Mouse (Mus musculus): ENCODE measurements around the gene Gucy2e. TPM values are rescaled to one million over a fixed set of nuclear protein-coding genes. Genes with fewer than 3 reads are reported as not detected.

Gucy2e gene
- total and polyA plus RNA-seq, 2 experiments from 2014 or later: 0.67 to 0.85 TPM

DNA sequence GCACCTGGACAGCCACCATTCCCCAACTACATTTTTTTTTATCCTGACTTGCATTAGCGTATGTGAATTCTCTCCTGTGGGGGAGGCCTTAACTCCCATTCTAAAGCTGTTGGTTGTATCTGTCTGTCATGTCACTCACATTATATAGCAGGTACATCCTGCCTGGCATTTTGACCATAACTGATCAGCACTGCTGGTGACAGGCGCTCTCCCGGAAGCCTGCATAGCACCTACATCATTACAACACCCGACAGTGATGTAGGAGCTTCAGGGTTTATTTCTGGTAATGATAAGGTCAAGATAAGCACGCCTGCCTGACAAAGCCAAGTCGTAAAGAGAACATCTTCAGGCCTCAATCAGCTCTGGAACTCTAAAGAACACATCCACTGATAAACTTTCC, 36.6 kb downstream of the Gucy2e start:
- Histone ChIP-seq H3K4me1 (ENCODE audit: insufficient read depth) (0 out of 2 replicates have a peak, but pooled peaks cover 8% of the 10 kb centered on the region), H3K9me3 (ENCODE audit: low read length) (no peaks in the 10 kb centered on the region)
- 77% methylated on average over 6 of the region's 6 CpGs for WGBS

DNA sequence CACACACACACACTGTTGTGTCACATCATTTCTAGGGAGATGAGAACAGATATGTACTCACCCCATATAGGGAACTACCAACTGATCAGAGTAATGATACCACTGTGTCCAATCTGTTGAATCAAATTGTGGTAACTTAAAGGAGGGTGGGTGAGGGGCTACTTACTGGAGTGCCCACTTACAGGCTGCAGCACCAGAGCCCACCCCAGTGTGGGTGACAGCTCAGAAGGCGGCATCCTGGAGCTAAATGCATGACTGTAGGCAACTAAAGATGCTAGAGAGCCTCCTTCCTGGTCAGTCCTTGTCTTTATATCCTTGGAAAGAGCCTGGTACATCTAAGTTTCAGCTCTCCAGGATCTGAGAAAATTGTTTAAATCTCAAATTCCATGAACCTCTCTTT, 37.6 kb downstream of the Gucy2e start:
- no peak for TF ChIP-seq CTCF (IDR thresholded peaks at IDR 0.05; ENCODE audit: low read depth)
- no peak overlapping the region for H3K27ac ChIP-seq (ENCODE audit: low read depth, low read length)
- no peak overlapping the region for H3K4me3 ChIP-seq (ENCODE audit: low read depth, low read length)
- H3K27me3 ChIP-seq (ENCODE audit: insufficient read depth, low read length): peaks cover 13% of the 10 kb centered on the region; the same call in 1 of the 2 replicates
- WGBS: 80% methylated on average over 1 of the region's 1 CpGs
- ATAC-seq (no peak), DNase-seq (no peak)
- no peaks in the 10 kb centered on the region for H3K9me3 ChIP-seq (ENCODE audit: low read length)
- H3K9ac ChIP-seq: no peak overlapping the region
- no peaks in the 10 kb centered on the region for H3K36me3 ChIP-seq (ENCODE audit: insufficient read depth)
- 0 out of 2 replicates have a peak, but pooled peaks cover 8% of the 10 kb centered on the region for H3K4me1 ChIP-seq (ENCODE audit: insufficient read depth)
- no peak overlapping the region for H3K4me2 ChIP-seq (ENCODE audit: low read depth)

More for the DNA sequence above, 36.6 kb downstream of the Gucy2e start:
- no peak for DNase-seq
- peaks cover 13% of the 10 kb centered on the region; the same call in 1 of the 2 replicates for H3K27me3 ChIP-seq (ENCODE audit: insufficient read depth, low read length)
- no peak for ATAC-seq
- no peaks in the 10 kb centered on the region for H3K36me3 ChIP-seq (ENCODE audit: insufficient read depth)
- no peak overlapping the region for H3K9ac ChIP-seq
- H3K4me3 ChIP-seq (ENCODE audit: low read depth, low read length): no peak overlapping the region
- no peak overlapping the region for H3K27ac ChIP-seq (ENCODE audit: low read depth, low read length)
- no peak for TF ChIP-seq CTCF (IDR thresholded peaks at IDR 0.05; ENCODE audit: low read depth)
- no peak overlapping the region for H3K4me2 ChIP-seq (ENCODE audit: low read depth)

DNA sequence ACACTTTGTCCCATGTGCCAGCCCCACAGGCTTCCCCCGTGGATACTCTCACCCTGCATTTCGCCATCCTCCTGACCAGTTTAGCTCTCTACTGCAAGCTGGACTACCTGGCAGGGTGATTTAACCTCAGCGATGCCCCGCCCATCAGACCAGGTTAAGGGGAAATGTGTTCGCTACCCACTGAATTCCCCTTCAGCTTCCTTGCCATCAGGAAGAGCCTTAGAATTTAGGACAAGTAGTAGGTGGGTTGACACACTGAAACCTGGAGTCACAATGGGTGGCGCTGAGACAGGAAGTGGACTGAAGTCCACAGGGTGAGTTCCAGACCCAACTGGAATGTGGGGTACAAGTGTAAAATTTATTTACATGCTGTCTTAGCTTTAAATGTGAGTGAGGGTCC, 39.1 kb downstream of the Gucy2e start, which contains the start of gene Alox8:
TSS of gene Alox8 (minus strand) at position 101 of the 400 bp plus-strand sequence.
- H3K9me3 ChIP-seq (ENCODE audit: low read length): no peaks in the 10 kb centered on the region
- no peak for ATAC-seq
- no peak for TF ChIP-seq CTCF (IDR thresholded peaks at IDR 0.05; ENCODE audit: low read depth)
- peak within 1 kb of the TSS; percentile 27 for H3K4me3 ChIP-seq (ENCODE audit: low read depth, low read length)
- DNase-seq: no peak
- peak within 1 kb of the TSS; percentile 47 for H3K4me2 ChIP-seq (ENCODE audit: low read depth)
- WGBS: 33% methylated on average over 6 of the region's 6 CpGs
- peak within 1 kb of the TSS; percentile 31; the same call in 1 of the 2 replicates for H3K9ac ChIP-seq
- no peaks in the 10 kb centered on the region for H3K36me3 ChIP-seq (ENCODE audit: insufficient read depth)
- 0 out of 2 replicates have a peak, but pooled peaks cover 8% of the 10 kb centered on the region for H3K4me1 ChIP-seq (ENCODE audit: insufficient read depth)
- peaks cover 13% of the 10 kb centered on the region; the same call in 1 of the 2 replicates for H3K27me3 ChIP-seq (ENCODE audit: insufficient read depth, low read length)
- no peak within 1 kb of the TSS for H3K27ac ChIP-seq (ENCODE audit: low read depth, low read length)

DNA sequence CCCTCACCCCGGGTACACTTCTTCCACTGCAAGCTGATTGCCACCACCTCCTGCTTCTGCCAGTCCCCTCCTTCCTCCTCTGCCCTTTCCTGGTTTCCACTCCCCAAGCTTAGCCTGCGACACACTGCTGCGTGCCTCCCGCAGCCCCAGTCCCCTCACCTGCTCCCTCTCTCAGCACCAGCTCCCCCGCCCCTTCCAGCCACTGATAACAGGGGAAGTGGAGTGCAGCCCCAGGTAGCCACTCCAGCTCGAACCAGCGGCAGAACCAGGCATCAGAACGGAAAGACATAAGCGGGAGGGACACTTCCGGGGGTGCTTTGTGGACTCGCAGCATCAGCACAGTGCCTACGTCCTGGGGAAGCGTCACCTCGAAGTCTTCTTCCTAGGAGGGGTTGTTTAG, 39.6 kb downstream of the Gucy2e start:
- DNase-seq (no peak), ATAC-seq (no peak)
- Histone ChIP-seq H3K4me1 (ENCODE audit: insufficient read depth) (0 out of 2 replicates have a peak, but pooled peaks cover 8% of the 10 kb centered on the region), H3K36me3 (ENCODE audit: insufficient read depth) (no peaks in the 10 kb centered on the region), H3K27me3 (ENCODE audit: insufficient read depth, low read length) (peaks cover 13% of the 10 kb centered on the region; the same call in 1 of the 2 replicates), H3K4me3 (ENCODE audit: low read depth, low read length) (peak overlapping the region; percentile 27), H3K9ac (peak overlapping the region; percentile 31; the same call in 1 of the 2 replicates), H3K4me2 (ENCODE audit: low read depth) (peak overlapping the region; percentile 47), H3K27ac (ENCODE audit: low read depth, low read length) (no peak overlapping the region), H3K9me3 (ENCODE audit: low read length) (no peaks in the 10 kb centered on the region)
- WGBS: 2% methylated on average over 14 of the region's 14 CpGs
- TF ChIP-seq CTCF (IDR thresholded peaks at IDR 0.05; ENCODE audit: low read depth): no peak

DNA sequence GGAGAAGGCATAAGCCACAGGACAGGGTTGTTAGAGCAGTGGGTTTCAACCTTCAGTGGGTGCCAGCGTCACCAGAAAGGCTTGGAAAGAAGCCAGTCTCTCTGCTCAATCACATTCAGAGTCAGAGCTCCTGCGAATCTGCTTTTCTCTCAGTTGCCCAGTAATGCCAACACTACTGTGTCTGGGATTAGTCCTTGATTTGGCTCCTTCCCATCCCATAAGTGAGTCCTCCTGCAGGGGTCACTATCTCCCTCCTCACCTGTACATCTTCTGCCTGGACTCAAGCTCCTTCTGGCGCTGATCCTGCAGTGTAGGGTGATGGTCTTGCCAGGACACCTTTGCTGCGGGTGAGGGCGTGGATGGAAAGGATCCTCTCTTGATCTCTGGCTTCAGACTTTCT, 40.1 kb downstream of the Gucy2e start:
- no peak overlapping the region for H3K27ac ChIP-seq (ENCODE audit: low read depth, low read length)
- H3K9ac ChIP-seq: peak overlapping the region; percentile 31; the same call in 1 of the 2 replicates
- ATAC-seq: no peak
- H3K36me3 ChIP-seq (ENCODE audit: insufficient read depth): no peaks in the 10 kb centered on the region
- peak overlapping the region; percentile 47 for H3K4me2 ChIP-seq (ENCODE audit: low read depth)
- no peaks in the 10 kb centered on the region for H3K9me3 ChIP-seq (ENCODE audit: low read length)
- H3K4me3 ChIP-seq (ENCODE audit: low read depth, low read length): peak overlapping the region; percentile 27
- TF ChIP-seq CTCF (IDR thresholded peaks at IDR 0.05; ENCODE audit: low read depth): peak; percentile 47
- H3K4me1 ChIP-seq (ENCODE audit: insufficient read depth): 0 out of 2 replicates have a peak, but pooled peaks cover 8% of the 10 kb centered on the region
- peak; percentile 19 for DNase-seq
- H3K27me3 ChIP-seq (ENCODE audit: insufficient read depth, low read length): peaks cover 13% of the 10 kb centered on the region; the same call in 1 of the 2 replicates
- 4% methylated on average over 5 of the region's 5 CpGs for WGBS

DNA sequence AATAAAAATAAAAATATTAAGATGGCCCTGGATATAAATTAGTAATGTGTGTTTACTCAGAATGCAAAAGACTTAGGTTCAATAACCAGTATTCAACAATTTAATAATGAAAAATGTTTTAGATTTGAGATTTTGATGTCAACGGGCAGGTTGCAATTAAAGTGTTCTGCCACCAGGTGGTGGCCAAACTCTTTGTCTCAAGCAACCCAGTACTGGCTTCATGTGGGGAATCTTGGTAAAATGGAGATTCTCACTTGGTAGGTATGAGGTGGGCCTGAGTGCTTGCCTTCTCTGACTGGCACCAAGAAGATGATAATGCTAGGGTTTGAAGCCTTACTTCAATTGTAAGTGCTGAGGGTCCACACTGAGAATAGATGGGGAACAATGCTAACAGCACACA, 44.0 kb downstream of the Gucy2e start:
- no peak overlapping the region for H3K27ac ChIP-seq (ENCODE audit: low read depth, low read length)
- no peak overlapping the region for H3K9ac ChIP-seq
- WGBS: 0% methylated on average over 1 of the region's 1 CpGs
- H3K36me3 ChIP-seq (ENCODE audit: insufficient read depth): no peaks in the 10 kb centered on the region
- H3K9me3 ChIP-seq (ENCODE audit: low read length): no peaks in the 10 kb centered on the region
- ATAC-seq (peak; percentile 66; the same call in 1 of the 2 replicates), DNase-seq (peak; percentile 79)
- peak; percentile 90 for TF ChIP-seq CTCF (IDR thresholded peaks at IDR 0.05; ENCODE audit: low read depth)
- no peak overlapping the region for H3K4me3 ChIP-seq (ENCODE audit: low read depth, low read length)
- 0 out of 2 replicates have a peak, but pooled peaks cover 8% of the 10 kb centered on the region for H3K4me1 ChIP-seq (ENCODE audit: insufficient read depth)
- peaks cover 11% of the 10 kb centered on the region; the same call in 1 of the 2 replicates for H3K27me3 ChIP-seq (ENCODE audit: insufficient read depth, low read length)
- no peak overlapping the region for H3K4me2 ChIP-seq (ENCODE audit: low read depth)

DNA sequence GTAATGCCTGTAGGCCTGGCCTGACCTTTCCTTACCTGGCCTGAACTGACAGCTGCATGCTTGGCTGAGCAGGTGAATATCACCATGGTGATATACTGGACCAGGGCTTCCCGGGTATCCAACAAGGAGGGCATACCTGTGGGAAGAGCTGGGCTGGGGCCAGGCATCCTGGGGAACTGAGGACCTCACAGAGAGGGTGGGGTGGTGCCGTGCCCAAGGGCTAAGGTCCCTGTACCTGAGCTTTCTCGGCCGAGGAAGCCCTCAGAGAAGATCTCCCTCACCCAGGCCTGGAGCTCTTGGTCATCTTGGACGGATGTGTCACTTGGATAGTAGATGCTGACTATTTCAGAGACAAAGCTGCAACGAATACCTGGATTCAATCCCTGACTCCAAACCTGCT, 50.9 kb downstream of the Gucy2e start:
- Histone ChIP-seq H3K4me1 (ENCODE audit: insufficient read depth) (no peaks in the 10 kb centered on the region), H3K4me3 (ENCODE audit: low read depth, low read length) (no peak overlapping the region), H3K9ac (no peak overlapping the region), H3K4me2 (ENCODE audit: low read depth) (no peak overlapping the region), H3K27me3 (ENCODE audit: insufficient read depth, low read length) (no peaks in the 10 kb centered on the region), H3K27ac (ENCODE audit: low read depth, low read length) (no peak overlapping the region), H3K9me3 (ENCODE audit: low read length) (no peaks in the 10 kb centered on the region), H3K36me3 (ENCODE audit: insufficient read depth) (no peaks in the 10 kb centered on the region)
- no peak for TF ChIP-seq CTCF (IDR thresholded peaks at IDR 0.05; ENCODE audit: low read depth)
- 87% methylated on average over 6 of the region's 6 CpGs for WGBS
- no peak for DNase-seq
- no peak for ATAC-seq

All from forebrain, postnatal 0 days (tissue).